11 mouse cellular contexts compared by ENCODE assay signal in genomic region chr8:111312758-111313162, GRCm38 (mm10). TPM values are rescaled to one million over a fixed set of nuclear protein-coding genes. Genes with fewer than 3 reads are reported as not detected.
A peak's percentile ranks its signal among the peaks of the same experiment; 100 is the strongest.
DNase-seq lines count a peak whose midpoint lies in the region; ATAC-seq and TF ChIP-seq lines count a peak whose summit lies in the region.
"Had no signal": no experiment of that assay in that cellular context is flagged by ENCODE, and none has a peak within 500 bp of the region (broad histone marks: within the 10 kb centered on the region; RNA-seq: fewer than 3 reads in every experiment).

No protein-coding gene starts in this region.

- H3K9ac ChIP-seq in heart, adult 2 months (ENCODE audit: low read depth, low read length): no peak overlapping the region
- H3K9ac ChIP-seq in liver, postnatal 0 days (replicated peaks): no peak overlapping the region
- no peak overlapping the region for H3K9ac ChIP-seq in hindbrain, embryonic 16.5 days (ENCODE audit: low read depth, low read length)
- H3K9ac ChIP-seq: intestine, embryonic 15.5 days; limb, embryonic 15.5 days had no signal

- H3K79me2 ChIP-seq in heart, adult 2 months (replicated peaks; ENCODE audit: control insufficient read depth, insufficient read depth, low read length): no peaks in the 10 kb centered on the region

- intact Hi-C loops in heart, adult 2 months (cut with DNase I): no loop called here
- intact Hi-C loops in heart, postnatal 14 days (cut with DNase I): no loop called here

- no peak overlapping the region for H3K27ac ChIP-seq in heart, adult 2 months
- 0 out of 2 replicates have a peak overlapping the region, but pooled peaks have one; percentile 3 for H3K27ac ChIP-seq in liver, postnatal 0 days (ENCODE audit: low read depth)
- H3K27ac ChIP-seq in hindbrain, embryonic 16.5 days (ENCODE audit: low read depth, low read length): no peak overlapping the region
- H3K27ac ChIP-seq: intestine, embryonic 15.5 days; limb, embryonic 15.5 days had no signal

- no peaks in the 10 kb centered on the region for H3K9me3 ChIP-seq in E14TG2a.4 (ENCODE audit: low read length)
- no peaks in the 10 kb centered on the region for H3K9me3 ChIP-seq in liver, postnatal 0 days (ENCODE audit: low read length)
- no peaks in the 10 kb centered on the region for H3K9me3 ChIP-seq in hindbrain, embryonic 16.5 days (ENCODE audit: control insufficient read depth, low read length)
- H3K9me3 ChIP-seq: intestine, embryonic 15.5 days; limb, embryonic 15.5 days had no signal

- H3K4me3 ChIP-seq in heart, adult 2 months: no peak overlapping the region
- no peak overlapping the region for H3K4me3 ChIP-seq in E14TG2a.4 (replicated peaks; ENCODE audit: low read length)
- H3K4me3 ChIP-seq in liver, postnatal 0 days (ENCODE audit: low read depth, low read length): no peak overlapping the region
- H3K4me3 ChIP-seq in hindbrain, embryonic 16.5 days (ENCODE audit: low read length): no peak overlapping the region
- H3K4me3 ChIP-seq: intestine, embryonic 15.5 days; limb, embryonic 15.5 days had no signal

- H3K4me2 ChIP-seq in liver, postnatal 0 days (ENCODE audit: low read depth, low read length): no peak overlapping the region
- H3K4me2 ChIP-seq in hindbrain, embryonic 16.5 days (ENCODE audit: low read length): no peak overlapping the region
- H3K4me2 ChIP-seq: intestine, embryonic 15.5 days; limb, embryonic 15.5 days had no signal

- H3K4me1 ChIP-seq in heart, adult 2 months (ENCODE audit: control insufficient read depth, insufficient read depth, low read length): no peaks in the 10 kb centered on the region
- no peaks in the 10 kb centered on the region; the same call in 1 of the 2 replicates for H3K4me1 ChIP-seq in E14TG2a.4 (replicated peaks; ENCODE audit: low read depth, low read length)
- no peaks in the 10 kb centered on the region for H3K4me1 ChIP-seq in liver, postnatal 0 days (ENCODE audit: insufficient read depth)
- no peaks in the 10 kb centered on the region for H3K4me1 ChIP-seq in hindbrain, embryonic 16.5 days (ENCODE audit: control insufficient read depth, insufficient read depth, low read depth, low read length)
- H3K4me1 ChIP-seq: intestine, embryonic 15.5 days; limb, embryonic 15.5 days had no signal

- 66% methylated on average over 3 of the region's 3 CpGs for WGBS in heart, adult 2 months
- 32% methylated on average over 3 of the region's 3 CpGs for WGBS in liver, postnatal 0 days (ENCODE audit: insufficient replicate concordance)
- 74% methylated on average over 3 of the region's 3 CpGs for WGBS in hindbrain, embryonic 16.5 days

- H3K36me3 ChIP-seq in heart, adult 2 months (ENCODE audit: control insufficient read depth, insufficient read depth, low read length): no peaks in the 10 kb centered on the region
- no peaks in the 10 kb centered on the region for H3K36me3 ChIP-seq in E14TG2a.4 (ENCODE audit: insufficient read depth, low read length)
- 0 out of 2 replicates have a peak, but pooled peaks cover 2% of the 10 kb centered on the region for H3K36me3 ChIP-seq in liver, postnatal 0 days (replicated peaks; ENCODE audit: insufficient read depth, low read length)
- no peaks in the 10 kb centered on the region for H3K36me3 ChIP-seq in hindbrain, embryonic 16.5 days (ENCODE audit: control insufficient read depth, insufficient read depth, low read length)
- H3K36me3 ChIP-seq: intestine, embryonic 15.5 days; limb, embryonic 15.5 days had no signal

- TF ChIP-seq EP300 in heart, adult 2 months (IDR thresholded peaks at IDR 0.05; ENCODE audit: insufficient read depth, low read depth, low read length): no peak
- peak; percentile 90 for TF ChIP-seq EP300 in liver, postnatal 0 days (IDR thresholded peaks at IDR 0.05; ENCODE audit: low read depth)

- DNase-seq in heart, adult 2 months: no peak
- no peak for DNase-seq in heart, postnatal 14 days
- DNase-seq in c-Kit-positive CD71-negative TER-119-negative erythroid progenitor cells, embryonic 14.5 days (ENCODE audit: low read depth): peak; percentile 20
- DNase-seq in liver, postnatal 0 days: peak; percentile 21
- DNase-seq in urinary bladder, postnatal 14 days (ENCODE audit: low spot score): no peak
- no peak for DNase-seq in gastrocnemius, adult 18-20 months (ENCODE audit: low spot score)
- DNase-seq: gastrocnemius, postnatal 36 days had no signal

- no peaks in the 10 kb centered on the region for H3K27me3 ChIP-seq in heart, adult 2 months (ENCODE audit: control insufficient read depth, insufficient read depth, low read length)
- peaks cover 10% of the 10 kb centered on the region for H3K27me3 ChIP-seq in E14TG2a.4 (ENCODE audit: insufficient read depth, low read length)
- no peaks in the 10 kb centered on the region for H3K27me3 ChIP-seq in liver, postnatal 0 days (ENCODE audit: insufficient read depth, low read length)
- no peaks in the 10 kb centered on the region for H3K27me3 ChIP-seq in hindbrain, embryonic 16.5 days (replicated peaks; ENCODE audit: control insufficient read depth, insufficient read depth, low read length)
- H3K27me3 ChIP-seq: intestine, embryonic 15.5 days; limb, embryonic 15.5 days had no signal

- peak; percentile 93 for ATAC-seq in liver, postnatal 0 days
- no peak for ATAC-seq in hindbrain, embryonic 16.5 days
- ATAC-seq: intestine, embryonic 15.5 days had no signal

- TF ChIP-seq POLR2A in heart, adult 2 months (IDR thresholded peaks at IDR 0.05; ENCODE audit: insufficient read depth, low read depth, low read length): no peak

- TF ChIP-seq CTCF in heart, adult 2 months (IDR thresholded peaks at IDR 0.05): peak; percentile 66
- TF ChIP-seq CTCF in E14TG2a.4 (conservative IDR thresholded peaks at IDR 0.05; ENCODE audit: low read length): peak; percentile 68
- TF ChIP-seq CTCF in liver, postnatal 0 days (IDR thresholded peaks at IDR 0.05; ENCODE audit: low read depth): peak; percentile 67

RNA-seq across cellular contexts. Expression of gene Rfwd3, which starts 12.7 kb away (rescaled TPM):
- total RNA-seq in heart, adult 2 months (2021): 10 to 100 TPM; 14.2 to 19.0 TPM
- 9.4 and 18.2 TPM in 2 replicates for polyA plus RNA-seq in heart, adult 2 months (2012; rRNA removed)
- total RNA-seq in heart, postnatal 14 days (2021): 10 to 100 TPM; 17.9 to 19.8 TPM
- polyA plus RNA-seq in liver, postnatal 0 days (2015; fragmentation: Nextera tagmentation; extraction: Ambion mirVana): 14.5 and 17.6 TPM in 2 replicates
- 21.7 and 26.6 TPM in 2 replicates for polyA plus RNA-seq in hindbrain, embryonic 16.5 days (2015; fragmentation: Nextera tagmentation; extraction: Ambion mirVana)
- total RNA-seq in gastrocnemius, adult 18-20 months (2021): 1 to 10 TPM; 3.5 to 4.2 TPM

RNA-seq across cellular contexts. Expression of gene Mlkl, which starts 25.2 kb away (rescaled TPM):
- 1 to 10 TPM; 2.8 TPM for total RNA-seq in heart, adult 2 months (2021)
- 1.1 and 3.3 TPM in 2 replicates for polyA plus RNA-seq in heart, adult 2 months (2012; rRNA removed)
- 1 to 10 TPM; 3.1 to 3.5 TPM for total RNA-seq in heart, postnatal 14 days (2021)
- 4.7 and 5.2 TPM in 2 replicates for polyA plus RNA-seq in liver, postnatal 0 days (2015; fragmentation: Nextera tagmentation; extraction: Ambion mirVana)
- 0.35 and 0.50 TPM in 2 replicates for polyA plus RNA-seq in hindbrain, embryonic 16.5 days (2015; fragmentation: Nextera tagmentation; extraction: Ambion mirVana)
- under 1 TPM; 0.53 to 0.93 TPM for total RNA-seq in gastrocnemius, adult 18-20 months (2021)

RNA-seq across cellular contexts. Expression of gene Glg1, which starts 53.7 kb away (rescaled TPM):
- total RNA-seq in heart, adult 2 months (2021): 10 to 100 TPM; 85.0 to 98.0 TPM
- 40.1 and 69.1 TPM in 2 replicates for polyA plus RNA-seq in heart, adult 2 months (2012; rRNA removed)
- 100 to 1,000 TPM; 108 to 109 TPM for total RNA-seq in heart, postnatal 14 days (2021)
- polyA plus RNA-seq in liver, postnatal 0 days (2015; fragmentation: Nextera tagmentation; extraction: Ambion mirVana): 10.8 and 13.0 TPM in 2 replicates
- polyA plus RNA-seq in hindbrain, embryonic 16.5 days (2015; fragmentation: Nextera tagmentation; extraction: Ambion mirVana): 58.1 and 66.1 TPM in 2 replicates
- 10 to 100 TPM; 30.5 to 35.0 TPM for total RNA-seq in gastrocnemius, adult 18-20 months (2021)

Comparison
In these comparisons a context has a peak if more than half of its experiments do, and no peak if none do; other contexts are left out.
1. DNase-seq: peak in c-Kit-positive CD71-negative TER-119-negative erythroid progenitor cells, embryonic 14.5 days (single experiment) and liver, postnatal 0 days (single experiment); none in heart, adult 2 months (0 of 2), heart, postnatal 14 days (0 of 2), urinary bladder, postnatal 14 days (single experiment) and gastrocnemius, adult 18-20 months (single experiment).
2. Peak in every context shown above with its lines, with median percentiles within 50 percentile points of each other: CTCF ChIP-seq.